Mouse (Mus musculus): ENCODE results near the gene Atp5g2. TPM values are rescaled to one million over a fixed set of nuclear protein-coding genes. Genes with fewer than 3 reads are reported as not detected.

Atp5g2 gene
- polyA plus RNA-seq, 1 experiment from 2014 or later: 61.4 TPM

GRCm38 (mm10) chr15:102624291-102624969 lies 47.7 kb downstream of the Atp5g2 start:
- peaks cover 10% of the 10 kb centered on the region; the same call in 1 of the 2 replicates for H3K36me3 ChIP-seq
- peak overlapping the region; percentile 98 for H3K27ac ChIP-seq
- 8% methylated on average over 17 of the region's 17 CpGs for WGBS
- peaks cover 15% of the 10 kb centered on the region for H3K4me1 ChIP-seq (replicated peaks)
- H3K9me3 ChIP-seq: no peaks in the 10 kb centered on the region
- peak overlapping the region; percentile 81 for H3K4me2 ChIP-seq
- H3K4me3 ChIP-seq (replicated peaks): peak overlapping the region; percentile 55
- H3K9ac ChIP-seq (replicated peaks): peak overlapping the region; percentile 79
- no peaks in the 10 kb centered on the region for H3K27me3 ChIP-seq
- no peak; the same call in 1 of the 2 replicates for ATAC-seq (ENCODE audit: insufficient number of reproducible peaks, insufficient read depth, low FRiP score, low TSS enrichment, low read depth)

- Histone ChIP-seq H3K4me3 (replicated peaks) (no peak overlapping the region; the same call in 1 of the 2 replicates), H3K9me3 (no peaks in the 10 kb centered on the region), H3K4me1 (replicated peaks) (peaks cover 15% of the 10 kb centered on the region), H3K27me3 (no peaks in the 10 kb centered on the region), H3K27ac (no peak overlapping the region), H3K4me2 (peak overlapping the region; percentile 43), H3K9ac (replicated peaks) (no peak overlapping the region), H3K36me3 (peaks cover 11% of the 10 kb centered on the region; the same call in 1 of the 2 replicates)
- WGBS: 90% methylated on average over 3 of the region's 3 CpGs
- no peak for ATAC-seq (ENCODE audit: insufficient number of reproducible peaks, insufficient read depth, low FRiP score, low TSS enrichment, low read depth)
These were observed 49.0 kb downstream of the Atp5g2 start for GRCm38 (mm10) chr15:102623121-102623520.

- Histone ChIP-seq H3K27me3 (no peaks in the 10 kb centered on the region), H3K36me3 (peaks cover 11% of the 10 kb centered on the region; the same call in 1 of the 2 replicates), H3K4me2 (no peak overlapping the region), H3K9ac (replicated peaks) (no peak overlapping the region), H3K4me3 (replicated peaks) (no peak overlapping the region), H3K27ac (no peak overlapping the region), H3K9me3 (no peaks in the 10 kb centered on the region), H3K4me1 (replicated peaks) (peaks cover 15% of the 10 kb centered on the region)
- no peak for ATAC-seq (ENCODE audit: insufficient number of reproducible peaks, insufficient read depth, low FRiP score, low TSS enrichment, low read depth)
These were observed 49.6 kb downstream of the Atp5g2 start for GRCm38 (mm10) chr15:102622536-102622935.

GRCm38 (mm10) chr15:102620765-102621164 lies 51.4 kb downstream of the Atp5g2 start:
- 85% methylated on average over 1 of the region's 1 CpGs for WGBS
- H3K4me3 ChIP-seq (replicated peaks): no peak overlapping the region
- no peak overlapping the region for H3K27ac ChIP-seq
- no peaks in the 10 kb centered on the region for H3K27me3 ChIP-seq
- no peak overlapping the region for H3K4me2 ChIP-seq
- H3K9ac ChIP-seq (replicated peaks): no peak overlapping the region
- peaks cover 11% of the 10 kb centered on the region for H3K4me1 ChIP-seq (replicated peaks)
- no peak for ATAC-seq (ENCODE audit: insufficient number of reproducible peaks, insufficient read depth, low FRiP score, low TSS enrichment, low read depth)
- H3K36me3 ChIP-seq: peaks cover 11% of the 10 kb centered on the region; the same call in 1 of the 2 replicates
- no peaks in the 10 kb centered on the region for H3K9me3 ChIP-seq

- H3K9ac ChIP-seq (replicated peaks): no peak overlapping the region
- H3K4me2 ChIP-seq: no peak overlapping the region
- no peak overlapping the region for H3K27ac ChIP-seq
- no peak for ATAC-seq (ENCODE audit: insufficient number of reproducible peaks, insufficient read depth, low FRiP score, low TSS enrichment, low read depth)
- peaks cover 11% of the 10 kb centered on the region; the same call in 1 of the 2 replicates for H3K36me3 ChIP-seq
- no peaks in the 10 kb centered on the region for H3K27me3 ChIP-seq
- peaks cover 10% of the 10 kb centered on the region for H3K4me1 ChIP-seq (replicated peaks)
- no peaks in the 10 kb centered on the region for H3K9me3 ChIP-seq
- H3K4me3 ChIP-seq (replicated peaks): no peak overlapping the region
- WGBS: 98% methylated on average over 5 of the region's 5 CpGs
These were observed 52.7 kb downstream of the Atp5g2 start for GRCm38 (mm10) chr15:102619486-102619885.

GRCm38 (mm10) chr15:102617654-102618053 lies 54.5 kb downstream of the Atp5g2 start:
- Histone ChIP-seq H3K36me3 (peaks cover 11% of the 10 kb centered on the region; the same call in 1 of the 2 replicates), H3K9me3 (no peaks in the 10 kb centered on the region), H3K4me1 (replicated peaks) (no peaks in the 10 kb centered on the region; the same call in 1 of the 2 replicates), H3K27ac (no peak overlapping the region), H3K9ac (replicated peaks) (no peak overlapping the region), H3K27me3 (no peaks in the 10 kb centered on the region), H3K4me2 (no peak overlapping the region), H3K4me3 (replicated peaks) (no peak overlapping the region)
- ATAC-seq (ENCODE audit: insufficient number of reproducible peaks, insufficient read depth, low FRiP score, low TSS enrichment, low read depth): no peak
- 97% methylated on average over 1 of the region's 1 CpGs for WGBS

- H3K4me1 ChIP-seq (replicated peaks): 0 out of 2 replicates have a peak, but pooled peaks cover 2% of the 10 kb centered on the region
These were observed 56.0 kb downstream of the Atp5g2 start for GRCm38 (mm10) chr15:102616174-102616573.

GRCm38 (mm10) chr15:102614224-102614623 lies 57.9 kb downstream of the Atp5g2 start:
- H3K27ac ChIP-seq: no peak overlapping the region
- H3K27me3 ChIP-seq: no peaks in the 10 kb centered on the region
- no peak overlapping the region for H3K9ac ChIP-seq (replicated peaks)
- no peak for ATAC-seq (ENCODE audit: insufficient number of reproducible peaks, insufficient read depth, low FRiP score, low TSS enrichment, low read depth)
- no peaks in the 10 kb centered on the region for H3K36me3 ChIP-seq
- H3K4me2 ChIP-seq: no peak overlapping the region
- H3K4me3 ChIP-seq (replicated peaks): no peak overlapping the region
- no peaks in the 10 kb centered on the region for H3K9me3 ChIP-seq
- H3K4me1 ChIP-seq (replicated peaks): 0 out of 2 replicates have a peak, but pooled peaks cover 2% of the 10 kb centered on the region

More at GRCm38 (mm10) chr15:102616174-102616573, 56.0 kb downstream of the Atp5g2 start:
- Histone ChIP-seq H3K9ac (replicated peaks) (no peak overlapping the region), H3K27ac (no peak overlapping the region), H3K36me3 (peaks cover 11% of the 10 kb centered on the region; the same call in 1 of the 2 replicates), H3K27me3 (no peaks in the 10 kb centered on the region), H3K4me2 (no peak overlapping the region), H3K4me3 (replicated peaks) (no peak overlapping the region), H3K9me3 (no peaks in the 10 kb centered on the region)
- ATAC-seq (ENCODE audit: insufficient number of reproducible peaks, insufficient read depth, low FRiP score, low TSS enrichment, low read depth): no peak
- 93% methylated on average over 2 of the region's 2 CpGs for WGBS

- Histone ChIP-seq H3K27ac (no peak overlapping the region), H3K27me3 (no peaks in the 10 kb centered on the region), H3K9ac (replicated peaks) (no peak overlapping the region), H3K36me3 (no peaks in the 10 kb centered on the region), H3K4me2 (no peak overlapping the region), H3K9me3 (no peaks in the 10 kb centered on the region), H3K4me1 (replicated peaks) (0 out of 2 replicates have a peak, but pooled peaks cover 2% of the 10 kb centered on the region), H3K4me3 (replicated peaks) (no peak overlapping the region)
- no peak for ATAC-seq (ENCODE audit: insufficient number of reproducible peaks, insufficient read depth, low FRiP score, low TSS enrichment, low read depth)
These were observed 59.2 kb downstream of the Atp5g2 start for GRCm38 (mm10) chr15:102612966-102613365.

MicroRNA genes within 50 kb of the gene (microRNA counts, 519-probe panel; counts per million panel counts)
- not detected for microRNA mmu-miR-688

Small RNA genes lying within 50 kb of the gene (microRNA-seq; reads per million reads assigned to microRNA genes)
- not detected for gene Mir688

Other genes starting within 250 kb of the Atp5g2 start
- gene Amhr2, start 227.0 kb downstream of the Atp5g2 start, polyA plus RNA-seq (2016; fragmentation: Nextera tagmentation; extraction: Ambion mirVana): 0.48 TPM in 1 of 2 replicates, not detected in the other
- 66.1 and 68.1 TPM in 2 replicates for gene Prr13, start 213.3 kb downstream of the Atp5g2 start, polyA plus RNA-seq (2016; fragmentation: Nextera tagmentation; extraction: Ambion mirVana)
- 230 and 239 TPM in 2 replicates for gene Pcbp2, start 201.8 kb downstream of the Atp5g2 start, polyA plus RNA-seq (2016; fragmentation: Nextera tagmentation; extraction: Ambion mirVana)
- not detected in 2 replicates for gene Gm10337, start 168.6 kb downstream of the Atp5g2 start, polyA plus RNA-seq (2016; fragmentation: Nextera tagmentation; extraction: Ambion mirVana)
- 23.8 and 26.6 TPM in 2 replicates for gene Map3k12, start 155.3 kb downstream of the Atp5g2 start, polyA plus RNA-seq (2016; fragmentation: Nextera tagmentation; extraction: Ambion mirVana)
- gene Tarbp2, start 154.2 kb downstream of the Atp5g2 start, polyA plus RNA-seq (2016; fragmentation: Nextera tagmentation; extraction: Ambion mirVana): 109 and 111 TPM in 2 replicates
- gene Npff, start 147.4 kb downstream of the Atp5g2 start, polyA plus RNA-seq (2016; fragmentation: Nextera tagmentation; extraction: Ambion mirVana): 2.5 and 3.0 TPM in 2 replicates
- not detected in 2 replicates for gene Gm28047, start 47.3 kb downstream of the Atp5g2 start, polyA plus RNA-seq (2016; fragmentation: Nextera tagmentation; extraction: Ambion mirVana)
- 32.1 and 37.7 TPM in 2 replicates for gene Atf7, start 46.9 kb downstream of the Atp5g2 start, polyA plus RNA-seq (2016; fragmentation: Nextera tagmentation; extraction: Ambion mirVana)
- 43.0 and 49.4 TPM in 2 replicates for gene Calcoco1, start 49.8 kb upstream of the Atp5g2 start, polyA plus RNA-seq (2016; fragmentation: Nextera tagmentation; extraction: Ambion mirVana)
- 3.6 and 5.0 TPM in 2 replicates for gene Hoxc13, start 248.8 kb upstream of the Atp5g2 start, polyA plus RNA-seq (2016; fragmentation: Nextera tagmentation; extraction: Ambion mirVana)